Mouse (Mus musculus) liver, embryonic 14.5 days (tissue): ENCODE measurements around the gene F12.

Source experiments
- CTCF ChIP-seq: IDR thresholded peaks from 2 replicates; pipeline ENCODE4 v1.5.1; 2016; ENCODE audit warnings: antibody characterized with exemption, low read depth, control low read depth
- EP300 ChIP-seq: IDR thresholded peaks from 2 replicates; pipeline ENCODE4 v1.6.1; 2016; ENCODE audit warnings: antibody characterized with exemption, low read depth

- TF ChIP-seq CTCF, result no peak
- TF ChIP-seq EP300, result no peak
Measured at GRCm38 (mm10) chr13:55371007-55371681, 55.4 kb downstream of the F12 start.
